Mouse (Mus musculus) midbrain, postnatal 0 days (tissue): ENCODE measurements at regions not wholly inside any gene's neighbourhood (a gene's known extent, or its start where the extent isn't known, plus 50 kb on each side); places are given as distances from the start of the nearest gene placed in this dataset.

Experiments
- ATAC-seq: fragments of 200-750 bp; cut with Nextera tagmentation; 2 replicates; pipeline ENCODE4 v1.8.0; 2017; ENCODE audit warnings: moderate number of reproducible peaks, mild to moderate bottlenecking, moderate TSS enrichment, moderate library complexity; ENCODE audit not compliant: low FRiP score
- DNase-seq: peaks from one replicate; pipeline ENCODE4 v3.0.0-alpha.2; 2015; ENCODE audit warnings: low spot score
- H3K27ac ChIP-seq: fragments of 300-500 bp; sonication (generic); 2 replicates; pipeline ENCODE4 v1.5.1; 2014; ENCODE audit warnings: low read depth, mild to moderate bottlenecking, low read length, mixed read lengths
- H3K27me3 ChIP-seq: fragments of 300-500 bp; sonication (generic); 2 replicates; pipeline ENCODE4 v1.6.1; 2014; ENCODE audit warnings: low read length, control low read depth, mixed read lengths; ENCODE audit not compliant: insufficient read depth
- H3K36me3 ChIP-seq: fragments of 300-500 bp; sonication (generic); 2 replicates; pipeline ENCODE4 v1.6.1; 2014; ENCODE audit warnings: low read length, control low read depth, mixed read lengths; ENCODE audit not compliant: insufficient read depth
- H3K4me1 ChIP-seq: fragments of 300-500 bp; sonication (generic); 2 replicates; pipeline ENCODE4 v1.6.1; 2014; ENCODE audit warnings: mild to moderate bottlenecking, control low read depth, antibody characterized with exemption, low read length, mixed read lengths; ENCODE audit not compliant: insufficient read depth
- H3K4me2 ChIP-seq: fragments of 300-500 bp; sonication (generic); 2 replicates; pipeline ENCODE4 v1.6.1; 2014; ENCODE audit warnings: low read depth, mild to moderate bottlenecking, low read length, mixed read lengths; ENCODE audit not compliant: poor library complexity, severe bottlenecking
- H3K4me3 ChIP-seq: fragments of 300-500 bp; sonication (generic); 2 replicates; pipeline ENCODE4 v1.5.1; 2014; ENCODE audit warnings: low read depth, mild to moderate bottlenecking, low read length, moderate library complexity
- H3K9ac ChIP-seq: fragments of 300-500 bp; sonication (generic); replicated peaks from 2 replicates; pipeline ENCODE4 v1.6.1; 2014; ENCODE audit warnings: mild to moderate bottlenecking, low read length, moderate library complexity, mixed read lengths; ENCODE audit not compliant: poor library complexity, severe bottlenecking
- H3K9me3 ChIP-seq: fragments of 300-500 bp; sonication (generic); 2 replicates; pipeline ENCODE4 v1.6.1; 2016; ENCODE audit warnings: low read length, control low read depth
- CTCF ChIP-seq: IDR thresholded peaks from 2 replicates; pipeline ENCODE4 v1.5.1; 2016; ENCODE audit warnings: antibody characterized with exemption, mild to moderate bottlenecking
- WGBS: fragments of 180-500 bp; shearing (Covaris S2); extraction: QIAGEN DNeasy Blood & Tissue Kit; methylation state at CpG from one replicate; pipeline ENCODE4 v1.1.7; 2014; 5-methylcytosine and 5-hydroxymethylcytosine counted together

- H3K9me3 ChIP-seq = no peaks in the 10 kb centered on the region
- no peak overlapping the region for H3K27ac ChIP-seq
- H3K27me3 ChIP-seq = no peaks in the 10 kb centered on the region
- no peak overlapping the region for H3K4me2 ChIP-seq
- no peaks in the 10 kb centered on the region for H3K36me3 ChIP-seq
- TF ChIP-seq CTCF = no peak
- DNase-seq (no peak), ATAC-seq (no peak)
- WGBS = 15% methylated on average over 3 of the region's 3 CpGs
- no peak overlapping the region for H3K9ac ChIP-seq
- H3K4me1 ChIP-seq = no peaks in the 10 kb centered on the region
- no peak overlapping the region for H3K4me3 ChIP-seq
Measured at GRCm38 (mm10) chr4:90839804-90840203, 560.8 kb downstream of the Elavl2 start.

- no peak overlapping the region for H3K27ac ChIP-seq
- DNase-seq (peak; percentile 3), ATAC-seq (0 out of 2 replicates have a peak, but pooled peaks have one; percentile 16)
- H3K4me3 ChIP-seq = no peak overlapping the region
- H3K36me3 ChIP-seq = no peaks in the 10 kb centered on the region
- no peaks in the 10 kb centered on the region for H3K9me3 ChIP-seq
- 49% methylated on average over 1 of the region's 1 CpGs for WGBS
- H3K27me3 ChIP-seq = no peaks in the 10 kb centered on the region
- H3K4me2 ChIP-seq = no peak overlapping the region
- H3K9ac ChIP-seq = no peak overlapping the region
- peak; percentile 55 for TF ChIP-seq CTCF
- H3K4me1 ChIP-seq = no peaks in the 10 kb centered on the region
Measured at GRCm38 (mm10) chr4:90799078-90799477, 580.5 kb downstream of the Zfp352 start.

DNA sequence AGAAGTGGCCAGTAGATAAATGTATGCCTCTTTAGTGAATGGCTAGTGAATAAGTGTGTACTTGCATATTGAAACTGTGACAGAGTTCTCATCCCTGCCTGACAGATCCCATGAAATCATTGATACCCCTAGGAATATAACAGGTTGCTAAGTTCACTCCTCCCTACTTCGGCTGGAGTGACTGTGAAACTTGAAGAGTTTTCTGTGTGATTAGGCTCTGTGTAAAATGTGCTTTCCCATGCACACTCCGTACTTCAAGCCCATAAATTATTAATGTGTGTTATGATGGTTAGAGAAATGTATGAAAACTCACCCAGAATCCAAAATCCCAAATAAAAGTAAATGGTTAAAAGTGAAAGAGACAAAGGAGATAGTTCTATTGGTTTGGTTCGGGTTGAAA, 580.0 kb downstream of the Zfp352 start:
- WGBS = 59% methylated on average over 3 of the region's 3 CpGs
- no peaks in the 10 kb centered on the region for H3K36me3 ChIP-seq
- H3K27me3 ChIP-seq = no peaks in the 10 kb centered on the region
- H3K4me3 ChIP-seq = no peak overlapping the region
- DNase-seq (no peak), ATAC-seq (no peak)
- no peak overlapping the region for H3K9ac ChIP-seq
- no peaks in the 10 kb centered on the region for H3K4me1 ChIP-seq
- no peak for TF ChIP-seq CTCF
- H3K9me3 ChIP-seq = no peaks in the 10 kb centered on the region
- no peak overlapping the region for H3K4me2 ChIP-seq
- no peak overlapping the region for H3K27ac ChIP-seq

- Histone ChIP-seq H3K4me1 (no peaks in the 10 kb centered on the region), H3K27ac (no peak overlapping the region), H3K9me3 (no peaks in the 10 kb centered on the region), H3K4me3 (no peak overlapping the region), H3K27me3 (no peaks in the 10 kb centered on the region), H3K9ac (no peak overlapping the region), H3K4me2 (no peak overlapping the region), H3K36me3 (no peaks in the 10 kb centered on the region)
- ATAC-seq (no peak), DNase-seq (peak; percentile 38)
- WGBS = 60% methylated on average over 8 of the region's 8 CpGs
- TF ChIP-seq CTCF = no peak
Measured at GRCm38 (mm10) chr4:90797472-90797871, 578.9 kb downstream of the Zfp352 start.
